Mouse (Mus musculus) kidney, embryonic 14.5 days (tissue): ENCODE data around the gene Ift140. TPM values are rescaled to one million over a fixed set of nuclear protein-coding genes. Genes with fewer than 3 reads are reported as not detected.
"Not testable (repeated sequence)": the region's sequence is repeated elsewhere in the genome, so short reads cannot be mapped to it uniquely, and the experiment has no call there.

ENCODE experiments used
- ATAC-seq: fragments of 200-750 bp; cut with Nextera tagmentation; 2 replicates; pipeline ENCODE4 v1.8.0; 2017; ENCODE audit warnings: moderate number of reproducible peaks, mild to moderate bottlenecking, moderate TSS enrichment, moderate library complexity; ENCODE audit not compliant: low FRiP score, low TSS enrichment
- H3K27ac ChIP-seq: fragments of 300-500 bp; sonication (generic); 2 replicates; pipeline ENCODE4 v1.5.1; 2014; ENCODE audit warnings: low read depth, mild to moderate bottlenecking, low read length, moderate library complexity, mixed read lengths
- H3K27me3 ChIP-seq: fragments of 300-500 bp; sonication (generic); 2 replicates; pipeline ENCODE4 v1.6.1; 2014; ENCODE audit warnings: mild to moderate bottlenecking, low read length; ENCODE audit not compliant: control insufficient read depth, insufficient read depth
- H3K36me3 ChIP-seq: fragments of 300-500 bp; sonication (generic); 2 replicates; pipeline ENCODE4 v1.6.1; 2014; ENCODE audit warnings: low read length, mixed read lengths; ENCODE audit not compliant: control insufficient read depth, insufficient read depth
- H3K4me1 ChIP-seq: fragments of 300-500 bp; sonication (generic); 2 replicates; pipeline ENCODE4 v1.6.1; 2014; ENCODE audit warnings: low read length, mixed read lengths; ENCODE audit not compliant: control insufficient read depth, insufficient read depth
- H3K4me2 ChIP-seq: fragments of 300-500 bp; sonication (generic); replicated peaks from 2 replicates; pipeline ENCODE4 v1.6.1; 2014; ENCODE audit warnings: low read depth, mild to moderate bottlenecking, low read length
- H3K4me3 ChIP-seq: fragments of 300-500 bp; sonication (generic); 2 replicates; pipeline ENCODE4 v1.5.1; 2014; ENCODE audit warnings: mild to moderate bottlenecking, low read length
- H3K9ac ChIP-seq: fragments of 300-500 bp; sonication (generic); 2 replicates; pipeline ENCODE4 v1.6.1; 2014; ENCODE audit warnings: low read depth, mild to moderate bottlenecking, low read length, moderate library complexity
- H3K9me3 ChIP-seq: fragments of 300-500 bp; sonication (generic); 2 replicates; pipeline ENCODE4 v1.6.1; 2016; ENCODE audit warnings: low read length; ENCODE audit not compliant: control insufficient read depth
- WGBS: fragments of 180-500 bp; shearing (Covaris S2); extraction: QIAGEN DNeasy Blood & Tissue Kit; methylation state at CpG from one replicate; pipeline ENCODE4 v1.1.7; 2014; 5-methylcytosine and 5-hydroxymethylcytosine counted together
- polyA plus RNA-seq: library from polyadenylated mRNA; unstranded; fragments of >200 nt; fragmentation: Nextera tagmentation; extraction: Ambion mirVana; gene quantifications from 2 replicates; pipeline ENCODE4 v1.2.1, GENCODE M21; 2014

Ift140 gene
- polyA plus RNA-seq, 1 experiment from 2014 or later = 23.6 TPM

DNA sequence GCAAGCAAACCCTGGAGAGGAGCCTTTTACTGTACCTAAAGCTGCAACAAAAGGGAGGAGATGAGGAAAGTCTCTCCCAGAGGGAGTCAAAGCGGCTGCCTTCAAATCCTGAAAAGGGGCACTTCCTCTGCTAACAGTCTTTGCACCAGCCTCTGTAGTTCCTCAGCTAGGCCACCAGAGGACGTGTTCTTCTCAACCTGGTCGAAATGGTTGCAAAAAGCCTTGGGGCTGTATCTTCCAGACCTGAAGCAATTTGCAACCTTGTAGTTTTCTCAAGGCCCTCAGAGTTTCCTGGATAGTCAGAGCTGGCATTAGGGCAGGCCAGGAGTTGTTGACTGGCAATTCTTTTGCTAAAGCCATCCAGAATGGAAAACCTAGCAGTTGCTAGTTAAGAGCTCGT is 101.4 kb downstream of the Ift140 start:
- no peak overlapping the region for H3K4me2 ChIP-seq
- H3K4me3 ChIP-seq = no peak overlapping the region

DNA sequence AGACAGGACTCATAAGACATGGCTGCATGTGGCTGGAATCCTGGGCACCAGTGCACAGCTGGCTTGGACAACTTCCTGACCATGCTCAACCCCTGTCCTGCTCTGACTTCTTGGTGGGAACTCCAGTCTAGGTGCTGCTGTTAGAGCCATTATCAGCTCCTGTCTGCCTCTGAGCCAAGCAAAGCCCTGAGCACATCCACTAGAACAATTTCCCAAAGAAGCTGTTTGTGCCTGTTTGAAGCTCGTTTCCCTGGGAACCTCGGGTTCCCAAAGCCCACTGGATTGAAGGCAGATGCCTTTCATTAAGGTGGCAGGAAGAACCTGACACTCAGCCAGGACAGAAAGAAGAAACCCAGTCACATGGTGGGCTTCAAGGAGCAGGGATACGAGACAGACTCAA is 104.5 kb downstream of the Ift140 start, which contains the start of gene Ptx4:
Gene Ptx4, plus strand, starts transcription at position 355 of the 400 bp plus-strand sequence.
- no peak within 1 kb of the TSS for H3K9ac ChIP-seq
- H3K27me3 ChIP-seq = no peaks in the 10 kb centered on the region
- no peaks in the 10 kb centered on the region for H3K36me3 ChIP-seq
- H3K4me2 ChIP-seq = no peak within 1 kb of the TSS
- H3K4me3 ChIP-seq = no peak within 1 kb of the TSS
- no peaks in the 10 kb centered on the region for H3K9me3 ChIP-seq
- 26% methylated on average over 3 of the region's 3 CpGs for WGBS
- 0 out of 2 replicates have a peak, but pooled peaks cover 4% of the 10 kb centered on the region for H3K4me1 ChIP-seq
- no peak for ATAC-seq
- H3K27ac ChIP-seq = no peak within 1 kb of the TSS

More for the DNA sequence above, 101.4 kb downstream of the Ift140 start:
- Histone ChIP-seq H3K4me1 (peaks cover 9% of the 10 kb centered on the region; the same call in 1 of the 2 replicates), H3K36me3 (peaks cover 6% of the 10 kb centered on the region; the same call in 1 of the 2 replicates), H3K27ac (no peak overlapping the region), H3K9me3 (no peaks in the 10 kb centered on the region), H3K9ac (no peak overlapping the region), H3K27me3 (no peaks in the 10 kb centered on the region)
- 42% methylated on average over 4 of the region's 4 CpGs for WGBS
- no peak for ATAC-seq

DNA sequence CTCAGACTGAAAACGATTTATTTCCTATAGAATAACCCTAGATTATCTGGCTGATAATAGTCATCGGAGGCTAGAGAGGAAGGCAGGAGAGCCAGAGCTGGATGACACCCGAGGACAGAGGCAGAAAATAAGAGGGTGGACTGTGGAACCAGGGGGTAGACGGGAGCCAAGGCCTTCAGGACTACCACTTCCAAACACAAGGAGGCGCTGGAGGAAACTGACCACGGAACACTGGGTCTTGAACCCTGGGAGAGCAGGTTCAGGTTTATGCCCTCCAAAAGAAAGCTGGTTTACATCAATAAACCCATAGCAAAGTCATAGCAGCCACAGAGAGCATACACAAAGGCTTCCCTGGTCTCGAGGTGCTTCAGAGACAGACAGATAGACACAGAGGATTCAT is 108.1 kb downstream of the Ift140 start:
- no peak for ATAC-seq

DNA sequence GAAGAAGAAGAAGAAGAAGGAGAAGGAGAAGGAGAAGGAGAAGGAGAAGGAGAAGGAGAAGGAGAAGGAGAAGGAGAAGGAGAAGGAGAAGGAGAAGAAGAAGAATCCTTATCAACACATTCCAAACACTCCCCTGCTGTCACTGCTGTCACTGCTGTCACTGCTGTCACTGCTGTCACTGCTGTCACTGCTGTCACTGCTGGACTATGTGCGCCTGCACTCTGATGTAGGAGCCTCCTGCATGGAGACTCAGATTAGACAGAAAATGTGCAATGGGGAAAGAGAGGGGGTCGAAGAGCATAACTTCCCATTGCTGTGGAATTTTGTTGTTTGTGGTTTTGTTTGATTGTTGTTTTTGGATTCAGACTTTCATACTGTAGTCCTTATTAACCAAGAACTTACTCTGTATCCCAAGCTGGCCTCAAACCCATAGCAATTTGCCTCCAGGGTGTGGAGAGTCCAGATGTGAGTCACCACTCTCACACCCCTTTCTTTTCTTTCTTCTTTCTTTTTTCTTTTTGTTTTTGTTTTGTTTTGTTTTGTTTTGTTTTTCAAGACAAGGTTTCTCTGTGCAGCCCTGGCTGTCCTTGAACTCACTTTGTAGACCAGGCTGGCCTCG is 109.7 kb downstream of the Ift140 start:
- not testable (repeated sequence) for H3K27me3 ChIP-seq, H3K4me1 ChIP-seq, H3K9me3 ChIP-seq, H3K36me3 ChIP-seq, H3K9ac ChIP-seq, H3K4me2 ChIP-seq, H3K27ac ChIP-seq, ATAC-seq, H3K4me3 ChIP-seq
- WGBS = 71% methylated on average over 3 of the region's 3 CpGs

More for the DNA sequence above, 108.1 kb downstream of the Ift140 start:
- Histone ChIP-seq H3K27me3 (no peaks in the 10 kb centered on the region), H3K4me2 (no peak overlapping the region), H3K36me3 (no peaks in the 10 kb centered on the region), H3K4me1 (no peaks in the 10 kb centered on the region), H3K4me3 (no peak overlapping the region), H3K9me3 (no peaks in the 10 kb centered on the region), H3K9ac (no peak overlapping the region), H3K27ac (no peak overlapping the region)
- 32% methylated on average over 7 of the region's 7 CpGs for whole genome bisulfite sequencing

- H3K36me3 ChIP-seq = no peaks in the 10 kb centered on the region
- no peak for ATAC-seq
- H3K4me3 ChIP-seq = no peak overlapping the region
- no peaks in the 10 kb centered on the region for H3K4me1 ChIP-seq
- no peak overlapping the region for H3K27ac ChIP-seq
- H3K27me3 ChIP-seq = no peaks in the 10 kb centered on the region
- no peak overlapping the region for H3K9ac ChIP-seq
- no peak overlapping the region for H3K4me2 ChIP-seq
- WGBS = 60% methylated on average over 8 of the region's 8 CpGs
- H3K9me3 ChIP-seq = no peaks in the 10 kb centered on the region
Measured at GRCm38 (mm10) chr17:25127079-25127478, 111.2 kb downstream of the Ift140 start.

DNA sequence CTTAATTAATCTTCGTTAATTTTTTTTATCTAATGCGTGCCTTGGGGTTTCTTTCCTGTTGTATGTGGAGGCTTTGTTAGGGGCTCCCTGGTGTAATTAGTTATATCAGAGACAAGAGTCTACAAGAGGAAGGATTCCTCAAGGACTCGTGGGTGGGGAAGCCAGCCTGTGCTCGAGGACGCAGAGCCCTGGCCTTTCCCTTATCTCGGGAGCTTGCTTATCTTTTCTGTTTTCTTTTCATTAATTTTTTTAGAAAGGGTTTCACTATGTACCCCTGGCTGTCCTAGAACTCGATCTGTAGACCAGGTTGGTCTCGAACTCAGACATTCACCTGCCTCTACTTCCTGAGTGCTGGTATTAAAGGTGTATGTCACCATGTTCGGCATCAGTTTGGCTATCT is 111.8 kb downstream of the Ift140 start:
- 73% methylated on average over 9 of the region's 9 CpGs for WGBS
- H3K4me1 ChIP-seq = no peaks in the 10 kb centered on the region
- no peaks in the 10 kb centered on the region for H3K27me3 ChIP-seq
- ATAC-seq = no peak
- no peaks in the 10 kb centered on the region for H3K9me3 ChIP-seq
- no peak overlapping the region for H3K4me3 ChIP-seq
- no peak overlapping the region for H3K27ac ChIP-seq
- no peak overlapping the region for H3K9ac ChIP-seq
- no peaks in the 10 kb centered on the region for H3K36me3 ChIP-seq
- no peak overlapping the region for H3K4me2 ChIP-seq

DNA sequence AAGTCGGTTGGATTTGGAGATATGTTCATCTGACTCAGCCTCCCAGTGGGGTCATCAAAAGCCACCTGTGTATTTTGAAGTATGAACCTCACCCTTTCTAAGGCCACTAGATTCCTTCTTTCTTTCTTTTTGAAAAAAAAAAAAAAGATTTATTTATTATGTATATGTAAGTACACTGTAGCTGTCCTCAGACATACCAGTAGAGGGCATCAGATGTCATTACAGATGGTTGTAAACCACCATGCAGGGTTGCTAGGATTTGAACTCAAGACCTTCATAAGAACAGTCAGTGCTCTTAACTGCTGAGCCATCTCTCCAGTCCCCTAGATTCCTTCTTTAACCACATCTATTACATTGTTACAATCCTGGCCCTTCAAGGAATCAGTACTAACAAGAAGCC is 114.2 kb downstream of the Ift140 start:
- no peak overlapping the region for H3K4me2 ChIP-seq
- no peak for ATAC-seq
- WGBS = 88% methylated on average over 1 of the region's 1 CpGs
- no peak overlapping the region for H3K27ac ChIP-seq
- H3K4me3 ChIP-seq = no peak overlapping the region
- H3K27me3 ChIP-seq = no peaks in the 10 kb centered on the region
- H3K9me3 ChIP-seq = no peaks in the 10 kb centered on the region
- no peak overlapping the region for H3K9ac ChIP-seq
- H3K4me1 ChIP-seq = peaks cover 10% of the 10 kb centered on the region
- H3K36me3 ChIP-seq = no peaks in the 10 kb centered on the region

GRCm38 (mm10) chr17:25133275-25133698 is 117.4 kb downstream of the Ift140 start, which contains the start of gene Clcn7:
Clcn7 (plus strand) TSS chr17:25133391.
- peak within 1 kb of the TSS; percentile 84 for H3K4me3 ChIP-seq
- H3K9ac ChIP-seq = peak within 1 kb of the TSS; percentile 74
- peak within 1 kb of the TSS; percentile 66 for H3K4me2 ChIP-seq
- WGBS = under 1% methylated on average over 40 of the region's 40 CpGs
- no peaks in the 10 kb centered on the region for H3K36me3 ChIP-seq
- H3K27me3 ChIP-seq = no peaks in the 10 kb centered on the region
- no peaks in the 10 kb centered on the region for H3K9me3 ChIP-seq
- ATAC-seq = peak; percentile 94
- no peak within 1 kb of the TSS for H3K27ac ChIP-seq
- peaks cover 10% of the 10 kb centered on the region for H3K4me1 ChIP-seq

- Histone ChIP-seq H3K9me3 (no peaks in the 10 kb centered on the region), H3K9ac (no peak overlapping the region), H3K4me1 (peaks cover 10% of the 10 kb centered on the region), H3K4me2 (no peak overlapping the region), H3K4me3 (no peak overlapping the region), H3K27ac (no peak overlapping the region), H3K27me3 (no peaks in the 10 kb centered on the region), H3K36me3 (no peaks in the 10 kb centered on the region)
- no peak for ATAC-seq
- WGBS = 87% methylated on average over 6 of the region's 6 CpGs
Measured at GRCm38 (mm10) chr17:25135622-25136021, 119.7 kb downstream of the Ift140 start.
